Mouse (Mus musculus) midbrain, postnatal 0 days (tissue): Measurements from ENCODE around the gene Rpgrip1l. TPM values are rescaled to one million over a fixed set of nuclear protein-coding genes. Genes with fewer than 3 reads are reported as not detected.

Experiments
- ATAC-seq: fragments of 200-750 bp; cut with Nextera tagmentation; 2 replicates; pipeline ENCODE4 v1.8.0; 2017; ENCODE audit warnings: moderate number of reproducible peaks, mild to moderate bottlenecking, moderate TSS enrichment, moderate library complexity; ENCODE audit not compliant: low FRiP score
- DNase-seq: peaks from one replicate; pipeline ENCODE4 v3.0.0-alpha.2; 2015; ENCODE audit warnings: low spot score
- H3K27ac ChIP-seq: fragments of 300-500 bp; sonication (generic); 2 replicates; pipeline ENCODE4 v1.5.1; 2014; ENCODE audit warnings: low read depth, mild to moderate bottlenecking, low read length, mixed read lengths
- H3K27me3 ChIP-seq: fragments of 300-500 bp; sonication (generic); 2 replicates; pipeline ENCODE4 v1.6.1; 2014; ENCODE audit warnings: low read length, control low read depth, mixed read lengths; ENCODE audit not compliant: insufficient read depth
- H3K36me3 ChIP-seq: fragments of 300-500 bp; sonication (generic); 2 replicates; pipeline ENCODE4 v1.6.1; 2014; ENCODE audit warnings: low read length, control low read depth, mixed read lengths; ENCODE audit not compliant: insufficient read depth
- H3K4me1 ChIP-seq: fragments of 300-500 bp; sonication (generic); 2 replicates; pipeline ENCODE4 v1.6.1; 2014; ENCODE audit warnings: mild to moderate bottlenecking, control low read depth, antibody characterized with exemption, low read length, mixed read lengths; ENCODE audit not compliant: insufficient read depth
- H3K4me2 ChIP-seq: fragments of 300-500 bp; sonication (generic); 2 replicates; pipeline ENCODE4 v1.6.1; 2014; ENCODE audit warnings: low read depth, mild to moderate bottlenecking, low read length, mixed read lengths; ENCODE audit not compliant: poor library complexity, severe bottlenecking
- H3K4me3 ChIP-seq: fragments of 300-500 bp; sonication (generic); 2 replicates; pipeline ENCODE4 v1.5.1; 2014; ENCODE audit warnings: low read depth, mild to moderate bottlenecking, low read length, moderate library complexity
- H3K9ac ChIP-seq: fragments of 300-500 bp; sonication (generic); replicated peaks from 2 replicates; pipeline ENCODE4 v1.6.1; 2014; ENCODE audit warnings: mild to moderate bottlenecking, low read length, moderate library complexity, mixed read lengths; ENCODE audit not compliant: poor library complexity, severe bottlenecking
- H3K9me3 ChIP-seq: fragments of 300-500 bp; sonication (generic); 2 replicates; pipeline ENCODE4 v1.6.1; 2016; ENCODE audit warnings: low read length, control low read depth
- CTCF ChIP-seq: IDR thresholded peaks from 2 replicates; pipeline ENCODE4 v1.5.1; 2016; ENCODE audit warnings: antibody characterized with exemption, mild to moderate bottlenecking
- WGBS: fragments of 180-500 bp; shearing (Covaris S2); extraction: QIAGEN DNeasy Blood & Tissue Kit; methylation state at CpG from one replicate; pipeline ENCODE4 v1.1.7; 2014; 5-methylcytosine and 5-hydroxymethylcytosine counted together
- polyA plus RNA-seq: library from polyadenylated mRNA; unstranded; fragments of >200 nt; fragmentation: Nextera tagmentation; extraction: Ambion mirVana; gene quantifications from 2 replicates; pipeline ENCODE4 v1.2.1, GENCODE M21; 2015
- total RNA-seq: library from RNA; depleted of rRNA; stranded (reverse); fragments of >200 nt; gene quantifications from 2 replicates; pipeline ENCODE4 v1.2.3, GENCODE M21; 2014

Gene Rpgrip1l
- total and polyA plus RNA-seq, 2 experiments from 2014 or later: 8.4 to 11.5 TPM

GRCm38 (mm10) chr8:91217062-91217905 lies 95.8 kb downstream of the Rpgrip1l start:
- no peaks in the 10 kb centered on the region for H3K4me1 ChIP-seq
- no peak for DNase-seq
- H3K27ac ChIP-seq: no peak overlapping the region
- no peaks in the 10 kb centered on the region; the same call in 1 of the 2 replicates for H3K36me3 ChIP-seq
- WGBS: 90% methylated on average over 5 of the region's 5 CpGs
- no peak for TF ChIP-seq CTCF
- H3K9me3 ChIP-seq: no peaks in the 10 kb centered on the region
- no peak overlapping the region for H3K4me2 ChIP-seq
- no peak overlapping the region for H3K4me3 ChIP-seq
- H3K27me3 ChIP-seq: no peaks in the 10 kb centered on the region
- no peak for ATAC-seq
- no peak overlapping the region for H3K9ac ChIP-seq

- no peak overlapping the region for H3K4me2 ChIP-seq
- no peaks in the 10 kb centered on the region for H3K9me3 ChIP-seq
- no peak for TF ChIP-seq CTCF
- no peak overlapping the region for H3K27ac ChIP-seq
- H3K27me3 ChIP-seq: no peaks in the 10 kb centered on the region
- ATAC-seq (no peak), DNase-seq (no peak)
- H3K4me3 ChIP-seq: no peak overlapping the region
- H3K9ac ChIP-seq: no peak overlapping the region
- H3K4me1 ChIP-seq: no peaks in the 10 kb centered on the region
- WGBS: 68% methylated on average over 3 of the region's 3 CpGs
- H3K36me3 ChIP-seq: no peaks in the 10 kb centered on the region
Measured at GRCm38 (mm10) chr8:91214287-91214686, 98.8 kb downstream of the Rpgrip1l start.

- Histone ChIP-seq H3K4me2 (no peak overlapping the region), H3K27me3 (no peaks in the 10 kb centered on the region), H3K4me3 (no peak overlapping the region), H3K27ac (no peak overlapping the region), H3K4me1 (no peaks in the 10 kb centered on the region), H3K9me3 (no peaks in the 10 kb centered on the region), H3K9ac (no peak overlapping the region), H3K36me3 (no peaks in the 10 kb centered on the region)
- WGBS: 94% methylated on average over 2 of the region's 2 CpGs
- DNase-seq: no peak
- ATAC-seq: no peak
- no peak for TF ChIP-seq CTCF
Measured at GRCm38 (mm10) chr8:91212948-91213347, 100.1 kb downstream of the Rpgrip1l start.

GRCm38 (mm10) chr8:91209658-91210057 lies 103.4 kb downstream of the Rpgrip1l start:
- H3K9ac ChIP-seq: no peak overlapping the region
- WGBS: 79% methylated on average over 3 of the region's 3 CpGs
- H3K27me3 ChIP-seq: no peaks in the 10 kb centered on the region
- no peak for TF ChIP-seq CTCF
- ATAC-seq (no peak), DNase-seq (no peak)
- H3K27ac ChIP-seq: no peak overlapping the region
- H3K9me3 ChIP-seq: no peaks in the 10 kb centered on the region
- H3K4me3 ChIP-seq: no peak overlapping the region
- no peaks in the 10 kb centered on the region for H3K4me1 ChIP-seq
- no peak overlapping the region for H3K4me2 ChIP-seq
- no peaks in the 10 kb centered on the region for H3K36me3 ChIP-seq

GRCm38 (mm10) chr8:91207676-91208075 lies 105.4 kb downstream of the Rpgrip1l start:
- H3K4me1 ChIP-seq: no peaks in the 10 kb centered on the region
- H3K9ac ChIP-seq: no peak overlapping the region
- ATAC-seq: no peak
- H3K36me3 ChIP-seq: no peaks in the 10 kb centered on the region
- no peak for TF ChIP-seq CTCF
- no peak for DNase-seq
- H3K27ac ChIP-seq: no peak overlapping the region
- H3K4me2 ChIP-seq: no peak overlapping the region
- H3K9me3 ChIP-seq: no peaks in the 10 kb centered on the region
- no peak overlapping the region for H3K4me3 ChIP-seq
- 77% methylated on average over 2 of the region's 2 CpGs for WGBS
- no peaks in the 10 kb centered on the region for H3K27me3 ChIP-seq

GRCm38 (mm10) chr8:91205897-91206296 lies 107.2 kb downstream of the Rpgrip1l start:
- no peaks in the 10 kb centered on the region for H3K36me3 ChIP-seq
- H3K4me2 ChIP-seq: no peak overlapping the region
- ATAC-seq: no peak
- WGBS: 80% methylated on average over 6 of the region's 6 CpGs
- H3K9me3 ChIP-seq: no peaks in the 10 kb centered on the region
- H3K27me3 ChIP-seq: no peaks in the 10 kb centered on the region
- no peak overlapping the region for H3K27ac ChIP-seq
- no peak overlapping the region for H3K9ac ChIP-seq
- no peak overlapping the region for H3K4me3 ChIP-seq
- H3K4me1 ChIP-seq: no peaks in the 10 kb centered on the region
- no peak for TF ChIP-seq CTCF
- no peak for DNase-seq
